Mouse (Mus musculus) left cerebral cortex, adult 8-10 months (tissue): ENCODE results near the gene Mrpl10. TPM values are rescaled to one million over a fixed set of nuclear protein-coding genes. Genes with fewer than 3 reads are reported as not detected.

Experiments
- DNase-seq, 2 experiments: peaks; one replicate each; pipeline ENCODE4 v3.0.0; 2022; ENCODE audit warnings: low spot score in 2 of 2
- microRNA-seq, 2 experiments: library from miRNA; unstranded; fragments of <30 nt; microRNA quantifications; one replicate each; pipeline ENCODE4 v1.2.0; 2022
- total RNA-seq, 4 experiments: library from RNA; stranded (reverse); gene quantifications; 2 replicates each; pipeline ENCODE4 v1.2.4; 2022

Mrpl10 gene
- total RNA-seq, 4 experiments from 2014 or later, result 72.0 to 83.9 (median 75.5) TPM

DNA sequence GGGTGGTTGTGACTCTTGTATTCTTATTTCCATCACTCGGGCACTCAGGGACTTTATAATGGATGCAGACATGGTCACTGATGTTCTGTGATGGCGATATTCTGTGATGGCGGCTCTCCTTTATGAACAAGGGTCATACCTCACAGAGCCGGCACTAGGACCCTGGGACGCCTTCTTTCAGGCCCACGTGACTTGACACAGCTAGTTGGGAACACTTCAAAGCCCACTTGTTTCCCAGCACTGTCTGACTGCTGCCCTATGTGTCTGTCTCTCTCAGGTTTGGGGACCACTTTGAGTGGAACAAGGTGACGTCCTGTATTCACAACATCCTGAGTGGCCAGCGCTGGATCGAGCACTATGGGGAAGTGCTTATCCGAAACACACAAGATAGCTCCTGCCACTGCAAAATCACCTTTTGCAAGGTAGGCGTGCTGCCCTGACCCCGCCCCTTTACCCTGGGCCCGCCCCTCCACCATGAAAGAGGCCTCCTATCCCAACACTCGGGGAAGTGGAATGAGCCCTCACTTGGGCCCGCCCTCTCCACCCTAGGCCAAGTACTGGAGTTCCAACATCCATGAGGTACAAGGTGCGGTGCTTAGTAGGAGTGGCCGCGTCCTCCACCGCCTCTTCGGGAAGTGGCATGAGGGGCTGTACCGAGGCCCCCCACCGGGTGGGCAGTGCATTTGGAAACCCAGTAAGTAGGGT lies 25.4 kb downstream of the Mrpl10 start:
- no peak for DNase-seq

DNA sequence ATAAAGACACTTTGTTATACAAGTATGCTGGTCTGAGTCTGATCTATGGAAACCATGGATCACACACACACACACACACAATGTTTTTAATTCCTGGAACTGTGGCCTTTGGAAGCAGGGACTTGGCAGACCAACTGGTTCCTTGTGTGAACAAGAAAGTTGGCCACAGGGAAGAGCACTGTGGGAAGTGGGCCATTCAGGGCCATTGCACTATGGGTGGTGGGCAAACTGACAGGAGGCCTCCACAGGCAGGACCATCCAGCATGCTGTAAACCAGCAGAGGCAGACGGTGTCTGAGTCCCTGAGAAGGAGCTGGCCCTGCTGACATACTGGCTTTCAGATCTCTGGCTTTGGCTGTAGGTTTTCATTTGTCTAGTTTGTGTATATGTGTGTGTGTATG lies 28.0 kb downstream of the Mrpl10 start:
- no peak for DNase-seq

GRCm38 (mm10) chr11:97069770-97070169 lies 28.4 kb downstream of the Mrpl10 start:
- DNase-seq, result no peak

GRCm38 (mm10) chr11:97071129-97071528 lies 29.8 kb downstream of the Mrpl10 start:
- no peak for DNase-seq

DNA sequence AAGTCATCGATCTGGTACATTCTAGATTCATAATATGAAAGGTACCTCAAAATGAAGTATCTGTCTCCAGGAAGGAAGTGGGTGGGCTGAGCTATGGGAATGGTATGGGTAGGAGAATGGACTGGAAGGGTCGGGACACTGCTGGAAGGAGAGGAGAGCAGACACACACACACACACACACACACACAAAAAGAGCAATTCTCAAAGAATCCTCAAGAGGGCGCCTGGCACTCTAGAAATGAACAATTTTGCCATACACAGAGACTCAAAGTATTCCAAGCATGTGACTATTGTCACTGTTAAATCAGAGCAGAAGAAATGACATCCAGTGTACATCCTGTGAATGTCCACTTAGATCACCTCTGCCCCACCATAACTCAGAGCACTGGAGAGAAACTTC lies 31.2 kb downstream of the Mrpl10 start:
- DNase-seq, result no peak

DNA sequence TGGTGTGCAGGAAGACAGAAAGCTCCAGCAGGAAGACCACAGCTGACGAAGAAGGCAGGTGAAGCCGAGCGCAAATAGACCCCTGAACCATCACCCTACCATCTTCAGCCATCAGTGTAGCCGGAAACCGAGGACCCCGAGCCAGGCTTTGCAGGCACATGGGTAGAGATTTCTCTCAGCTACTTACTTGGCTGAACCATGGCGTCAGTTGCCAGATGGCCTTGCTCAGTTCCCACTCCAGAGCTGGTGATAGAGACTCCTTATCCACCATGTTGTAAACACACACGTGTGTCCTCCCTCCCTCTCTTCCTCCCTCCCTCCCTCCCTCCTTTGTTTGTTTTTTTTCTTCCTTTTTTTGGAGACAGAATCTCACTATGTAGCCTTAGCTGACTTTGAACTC lies 32.9 kb downstream of the Mrpl10 start:
- DNase-seq, result no peak

GRCm38 (mm10) chr11:97078751-97079150 lies 37.4 kb downstream of the Mrpl10 start:
- no peak for DNase-seq

GRCm38 (mm10) chr11:97080291-97080690 lies 38.9 kb downstream of the Mrpl10 start:
- no peak for DNase-seq

- DNase-seq, result no peak
Observed at GRCm38 (mm10) chr11:97082977-97083376, 41.6 kb downstream of the Mrpl10 start.

- DNase-seq, result peak in 1 of 2 experiments; percentile 67
Observed at GRCm38 (mm10) chr11:97083401-97084140, 42.2 kb downstream of the Mrpl10 start.

GRCm38 (mm10) chr11:97084821-97085505 lies 43.6 kb downstream of the Mrpl10 start:
- no peak for DNase-seq

- no peak for DNase-seq
Observed at GRCm38 (mm10) chr11:97086365-97086764, 45.0 kb downstream of the Mrpl10 start.

GRCm38 (mm10) chr11:97094600-97094999 lies 53.2 kb downstream of the Mrpl10 start:
- DNase-seq, result no peak

- no peak for DNase-seq
Observed at GRCm38 (mm10) chr11:97098791-97099190, 57.4 kb downstream of the Mrpl10 start.

Small RNA genes within 50 kb of the gene (microRNA-seq; reads per million reads assigned to microRNA genes)
- gene Mir8103, result 1.3 to 1.5 reads per million in 2 experiments

Other genes with a start within 250 kb of the Mrpl10 start
- gene Nfe2l1, start 211.6 kb upstream of the Mrpl10 start, total RNA-seq, result 100 to 1,000 TPM; 301 to 348 (median 321) TPM
- gene Copz2, start 191.7 kb upstream of the Mrpl10 start, total RNA-seq, result 10 to 100 TPM in 1 of 4 experiments, 1 to 10 TPM in 3; 6.4 to 10.7 (median 6.8) TPM
- 10 to 100 TPM; 40.6 to 44.6 (median 41.9) TPM for gene Cdk5rap3, start 125.1 kb upstream of the Mrpl10 start, total RNA-seq
- not detected for gene Prr15l, start 113.5 kb upstream of the Mrpl10 start, total RNA-seq
- gene Pnpo, start 97.6 kb upstream of the Mrpl10 start, total RNA-seq, result 10 to 100 TPM; 43.7 to 51.2 (median 48.6) TPM
- 10 to 100 TPM; 10.7 to 15.0 (median 13.0) TPM for gene Sp2, start 58.6 kb upstream of the Mrpl10 start, total RNA-seq
- gene Sp6, start 28.2 kb upstream of the Mrpl10 start, total RNA-seq, result 1 to 10 TPM; 1.1 to 2.0 (median 1.3) TPM
- gene Scrn2, start 11.6 kb upstream of the Mrpl10 start, total RNA-seq, result 1 to 10 TPM; 5.0 to 6.1 (median 5.4) TPM
- gene Lrrc46, start 153 bp upstream of the Mrpl10 start, total RNA-seq, result under 1 TPM in 3 of 4 experiments, not detected in 1; 0.28 to 0.91 (median 0.72) TPM
- 10 to 100 TPM; 14.1 to 19.1 (median 15.4) TPM for gene Osbpl7, start 9.1 kb downstream of the Mrpl10 start, total RNA-seq
- gene Tbx21, start 73.8 kb downstream of the Mrpl10 start, total RNA-seq, result under 1 TPM; 0.14 to 0.37 (median 0.23) TPM
- gene Tbkbp1, start 109.9 kb downstream of the Mrpl10 start, total RNA-seq, result 10 to 100 TPM; 54.8 to 63.2 (median 59.6) TPM
- 100 to 1,000 TPM; 114 to 121 (median 120) TPM for gene Kpnb1, start 146.3 kb downstream of the Mrpl10 start, total RNA-seq
- 100 to 1,000 TPM; 139 to 152 (median 146) TPM for gene Npepps, start 239.1 kb downstream of the Mrpl10 start, total RNA-seq